Mouse (Mus musculus) kidney, embryonic 14.5 days (tissue): ENCODE measurements at regions not wholly inside any gene's neighbourhood (a gene's known extent, or its start where the extent isn't known, plus 50 kb on each side); places are given as distances from the start of the nearest gene placed in this dataset.
A peak's percentile ranks its signal among the peaks of the same experiment; 100 is the strongest.

Source experiments
- ATAC-seq: fragments of 200-750 bp; cut with Nextera tagmentation; 2 replicates; pipeline ENCODE4 v1.8.0; 2017; ENCODE audit warnings: moderate number of reproducible peaks, mild to moderate bottlenecking, moderate TSS enrichment, moderate library complexity; ENCODE audit not compliant: low FRiP score, low TSS enrichment
- H3K27ac ChIP-seq: fragments of 300-500 bp; sonication (generic); 2 replicates; pipeline ENCODE4 v1.5.1; 2014; ENCODE audit warnings: low read depth, mild to moderate bottlenecking, low read length, moderate library complexity, mixed read lengths
- H3K27me3 ChIP-seq: fragments of 300-500 bp; sonication (generic); 2 replicates; pipeline ENCODE4 v1.6.1; 2014; ENCODE audit warnings: mild to moderate bottlenecking, low read length; ENCODE audit not compliant: control insufficient read depth, insufficient read depth
- H3K36me3 ChIP-seq: fragments of 300-500 bp; sonication (generic); 2 replicates; pipeline ENCODE4 v1.6.1; 2014; ENCODE audit warnings: low read length, mixed read lengths; ENCODE audit not compliant: control insufficient read depth, insufficient read depth
- H3K4me1 ChIP-seq: fragments of 300-500 bp; sonication (generic); 2 replicates; pipeline ENCODE4 v1.6.1; 2014; ENCODE audit warnings: low read length, mixed read lengths; ENCODE audit not compliant: control insufficient read depth, insufficient read depth
- H3K4me2 ChIP-seq: fragments of 300-500 bp; sonication (generic); replicated peaks from 2 replicates; pipeline ENCODE4 v1.6.1; 2014; ENCODE audit warnings: low read depth, mild to moderate bottlenecking, low read length
- H3K4me3 ChIP-seq: fragments of 300-500 bp; sonication (generic); 2 replicates; pipeline ENCODE4 v1.5.1; 2014; ENCODE audit warnings: mild to moderate bottlenecking, low read length
- H3K9ac ChIP-seq: fragments of 300-500 bp; sonication (generic); 2 replicates; pipeline ENCODE4 v1.6.1; 2014; ENCODE audit warnings: low read depth, mild to moderate bottlenecking, low read length, moderate library complexity
- H3K9me3 ChIP-seq: fragments of 300-500 bp; sonication (generic); 2 replicates; pipeline ENCODE4 v1.6.1; 2016; ENCODE audit warnings: low read length; ENCODE audit not compliant: control insufficient read depth
- WGBS: fragments of 180-500 bp; shearing (Covaris S2); extraction: QIAGEN DNeasy Blood & Tissue Kit; methylation state at CpG from one replicate; pipeline ENCODE4 v1.1.7; 2014; 5-methylcytosine and 5-hydroxymethylcytosine counted together

DNA sequence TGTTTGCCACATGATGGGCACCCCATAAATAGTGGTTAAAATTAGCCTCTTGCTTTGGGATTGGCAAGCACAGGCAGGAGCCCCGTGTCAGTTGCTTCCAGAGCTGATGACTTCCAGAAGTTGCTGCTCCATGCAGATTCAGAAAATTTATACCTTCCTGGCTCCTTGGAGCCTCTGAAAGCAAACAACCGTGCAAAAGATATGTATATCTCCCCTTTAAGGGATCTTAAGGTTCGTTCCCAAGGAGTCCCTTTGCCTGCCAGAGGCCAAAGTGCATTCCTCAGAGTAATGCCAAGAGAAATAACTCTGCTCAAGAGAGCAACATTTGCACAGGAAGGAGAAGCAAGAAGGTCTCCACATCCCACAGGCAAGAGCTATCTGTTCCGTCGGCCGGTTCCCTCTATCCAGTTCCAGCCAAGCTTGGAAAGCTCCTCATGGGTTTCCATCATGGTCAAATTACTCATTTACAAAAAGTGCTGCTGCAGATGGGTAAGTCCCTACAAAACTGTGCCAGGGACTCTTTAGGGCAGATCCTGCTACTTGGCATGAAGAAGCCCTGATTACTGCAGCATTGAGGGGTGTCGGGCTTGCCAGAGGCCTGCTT is 608.4 kb upstream of the Cdh5 start:
- H3K4me3 ChIP-seq = no peak overlapping the region
- ATAC-seq = peak; percentile 72
- 28% methylated on average over 7 of the region's 7 CpGs for WGBS
- no peaks in the 10 kb centered on the region for H3K27me3 ChIP-seq
- H3K9me3 ChIP-seq = no peaks in the 10 kb centered on the region
- H3K27ac ChIP-seq = peak overlapping the region; percentile 52; the same call in 1 of the 2 replicates
- no peak overlapping the region for H3K4me2 ChIP-seq
- no peak overlapping the region for H3K9ac ChIP-seq
- peaks cover 17% of the 10 kb centered on the region; the same call in 1 of the 2 replicates for H3K4me1 ChIP-seq
- no peaks in the 10 kb centered on the region for H3K36me3 ChIP-seq

DNA sequence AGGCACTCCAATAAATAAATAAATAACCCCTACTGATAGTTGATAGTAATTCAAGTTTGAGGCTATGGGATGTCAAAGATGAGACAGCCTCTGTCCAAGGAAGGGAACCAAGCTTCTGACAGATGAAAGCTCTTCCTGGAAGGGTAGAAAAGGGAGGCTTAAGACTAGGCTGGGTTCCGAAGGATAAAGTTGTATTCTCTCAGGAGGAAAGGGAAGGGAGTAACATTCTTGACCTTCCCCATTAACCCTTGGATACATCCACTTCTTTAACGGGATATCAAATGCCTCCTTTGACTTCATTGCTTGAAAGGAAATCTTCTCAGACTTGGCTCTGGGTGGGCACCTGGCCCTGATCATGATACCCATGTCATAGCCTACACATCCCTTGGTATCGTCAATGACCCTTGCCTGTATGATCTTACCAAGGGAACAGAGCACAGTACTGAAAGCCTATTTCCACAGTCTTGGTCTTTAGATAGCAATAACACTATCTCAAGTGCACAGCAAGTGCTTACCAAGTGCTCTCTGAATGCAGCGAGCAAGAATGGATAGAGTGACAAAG is 607.4 kb upstream of the Cdh5 start:
- H3K9me3 ChIP-seq = no peaks in the 10 kb centered on the region
- ATAC-seq = peak; percentile 67; the same call in 1 of the 2 replicates
- H3K36me3 ChIP-seq = no peaks in the 10 kb centered on the region
- no peak overlapping the region for H3K9ac ChIP-seq
- H3K27ac ChIP-seq = peak overlapping the region; percentile 31; the same call in 1 of the 2 replicates
- H3K27me3 ChIP-seq = no peaks in the 10 kb centered on the region
- H3K4me3 ChIP-seq = no peak overlapping the region
- peaks cover 17% of the 10 kb centered on the region; the same call in 1 of the 2 replicates for H3K4me1 ChIP-seq
- no peak overlapping the region for H3K4me2 ChIP-seq
- 50% methylated on average over 4 of the region's 4 CpGs for WGBS

DNA sequence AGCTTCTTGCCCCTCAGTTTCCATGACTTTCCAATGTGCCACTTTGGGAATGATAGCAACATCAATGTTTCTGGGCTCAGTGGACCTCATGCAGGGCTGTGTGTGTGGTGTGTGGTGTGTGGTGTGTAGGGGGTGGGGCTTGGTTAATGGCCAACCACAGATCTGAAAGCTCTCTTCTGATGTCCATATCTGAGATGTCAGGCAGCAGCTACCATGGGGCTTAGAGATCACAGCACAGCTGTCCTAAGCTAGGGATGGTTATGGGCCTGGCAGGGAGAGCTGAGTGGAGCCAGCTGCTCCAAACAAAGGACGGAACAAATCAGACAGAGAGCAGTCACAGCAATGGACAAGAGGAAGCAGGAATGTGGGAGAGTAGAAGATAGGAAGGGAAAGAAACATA is 606.8 kb upstream of the Cdh5 start:
- no peak overlapping the region for H3K4me3 ChIP-seq
- no peak overlapping the region for H3K9ac ChIP-seq
- peak; percentile 56 for ATAC-seq
- no peak overlapping the region for H3K4me2 ChIP-seq
- H3K36me3 ChIP-seq = no peaks in the 10 kb centered on the region
- no peaks in the 10 kb centered on the region for H3K27me3 ChIP-seq
- H3K9me3 ChIP-seq = no peaks in the 10 kb centered on the region
- 31% methylated on average over 1 of the region's 1 CpGs for WGBS
- peaks cover 17% of the 10 kb centered on the region; the same call in 1 of the 2 replicates for H3K4me1 ChIP-seq
- no peak overlapping the region for H3K27ac ChIP-seq

DNA sequence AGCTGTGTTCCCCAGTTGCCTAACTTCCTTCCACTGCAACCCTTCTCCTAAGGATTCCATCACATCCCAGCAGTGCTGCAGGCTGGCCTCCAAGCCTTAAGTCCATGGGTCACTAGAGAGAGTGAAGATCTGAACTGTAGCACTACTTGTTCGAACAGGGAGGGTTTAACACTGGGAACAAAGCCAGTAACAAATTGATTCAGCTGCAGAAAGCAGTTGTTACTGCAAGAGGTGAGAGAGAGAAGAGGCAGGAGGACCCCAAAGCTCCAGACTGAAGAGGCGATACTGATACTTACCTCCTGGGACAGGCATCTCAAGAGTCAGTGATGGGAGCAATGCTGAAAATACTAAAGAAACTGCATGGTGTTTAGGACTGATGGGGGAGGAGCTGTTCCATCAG is 600.1 kb upstream of the Cdh5 start:
- ATAC-seq = no peak
- no peaks in the 10 kb centered on the region for H3K36me3 ChIP-seq
- no peak overlapping the region for H3K27ac ChIP-seq
- H3K9ac ChIP-seq = no peak overlapping the region
- no peak overlapping the region for H3K4me2 ChIP-seq
- no peak overlapping the region for H3K4me3 ChIP-seq
- H3K27me3 ChIP-seq = no peaks in the 10 kb centered on the region
- no peaks in the 10 kb centered on the region for H3K4me1 ChIP-seq
- H3K9me3 ChIP-seq = no peaks in the 10 kb centered on the region
- WGBS = 62% methylated on average over 2 of the region's 2 CpGs

DNA sequence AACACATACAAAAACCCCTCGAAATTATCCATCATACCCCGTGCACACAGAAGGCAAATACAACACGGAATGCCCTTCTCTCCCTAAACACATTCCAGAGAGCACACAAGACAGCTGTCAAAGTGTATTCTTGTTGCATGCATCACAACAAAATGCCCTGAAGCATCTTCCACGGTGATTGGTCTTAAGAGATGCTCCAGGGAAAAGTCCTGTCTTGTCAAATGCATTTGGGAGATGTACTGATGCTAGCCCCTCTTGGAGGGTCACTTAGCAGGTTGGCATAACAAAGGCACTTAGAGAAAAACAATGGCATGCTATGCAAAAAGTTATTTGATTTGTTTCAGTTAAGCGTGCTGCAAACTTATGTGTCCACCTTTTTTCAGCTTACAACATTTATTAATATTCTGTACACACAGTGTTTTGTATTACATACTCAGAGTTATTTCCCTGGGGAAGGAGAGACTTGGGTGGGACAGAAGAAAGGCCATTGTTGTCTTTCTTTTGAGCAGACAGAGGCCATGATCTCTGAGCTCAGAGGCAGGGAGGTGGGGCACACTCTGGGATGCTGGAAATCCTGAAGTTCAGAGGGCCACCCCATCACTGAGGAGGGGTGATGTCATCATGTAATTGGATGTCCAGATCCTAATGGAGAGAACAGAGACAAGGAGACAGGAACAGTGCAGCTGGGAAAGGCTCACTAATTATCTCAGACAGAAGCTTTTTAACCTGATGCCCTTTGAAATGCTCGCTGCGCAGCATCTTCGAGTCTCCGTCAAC is 598.2 kb upstream of the Cdh5 start:
- Histone ChIP-seq H3K9ac (no peak overlapping the region), H3K4me1 (no peaks in the 10 kb centered on the region), H3K4me3 (no peak overlapping the region), H3K27me3 (no peaks in the 10 kb centered on the region), H3K9me3 (no peaks in the 10 kb centered on the region), H3K27ac (no peak overlapping the region), H3K36me3 (no peaks in the 10 kb centered on the region), H3K4me2 (no peak overlapping the region)
- 83% methylated on average over 9 of the region's 9 CpGs for WGBS
- ATAC-seq = no peak

DNA sequence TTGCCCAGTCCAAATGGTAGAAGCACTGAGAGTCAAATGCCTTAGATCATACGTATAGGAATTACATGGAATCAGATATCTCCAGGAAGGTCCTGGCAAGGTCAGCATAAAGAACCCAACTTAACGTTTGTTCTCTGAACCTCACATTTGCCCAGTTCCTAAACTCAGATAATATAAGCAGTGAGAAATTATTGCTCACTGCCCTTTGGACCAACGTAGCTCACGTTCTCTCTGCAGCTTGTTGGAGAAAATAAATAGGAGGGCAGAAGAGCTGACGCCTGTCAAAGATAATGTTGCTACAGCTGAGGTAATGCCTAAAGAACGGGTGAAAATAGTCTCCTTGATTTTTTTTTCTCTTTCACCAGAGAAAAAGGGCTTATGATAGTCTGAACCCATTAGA is 595.1 kb upstream of the Cdh5 start:
- 30% methylated on average over 6 of the region's 6 CpGs for WGBS
- H3K27ac ChIP-seq = no peak overlapping the region; the same call in 1 of the 2 replicates
- no peaks in the 10 kb centered on the region for H3K4me1 ChIP-seq

DNA sequence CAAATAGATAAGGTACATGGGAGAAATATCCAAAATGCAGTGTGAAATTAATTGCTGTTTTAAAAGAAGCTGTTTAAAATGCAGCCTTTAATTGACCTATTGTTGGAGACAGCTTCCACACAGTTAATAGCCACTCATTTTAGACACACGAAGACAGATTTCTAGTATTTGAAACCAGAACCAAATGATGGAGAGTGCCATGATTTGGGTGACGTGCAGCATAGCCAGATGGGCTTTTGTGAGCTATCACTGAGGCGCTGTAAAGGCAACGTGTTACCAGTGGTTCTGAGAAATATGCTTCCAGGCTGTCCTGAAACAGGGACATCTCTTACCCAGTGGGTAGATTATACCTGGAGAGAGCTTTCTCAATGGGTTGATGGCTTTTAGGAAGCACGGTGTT is 594.4 kb upstream of the Cdh5 start:
- H3K4me2 ChIP-seq = no peak overlapping the region
- H3K27me3 ChIP-seq = no peaks in the 10 kb centered on the region
- no peaks in the 10 kb centered on the region for H3K36me3 ChIP-seq
- H3K4me1 ChIP-seq = no peaks in the 10 kb centered on the region
- no peak overlapping the region for H3K9ac ChIP-seq
- no peak for ATAC-seq
- no peak overlapping the region for H3K27ac ChIP-seq
- H3K9me3 ChIP-seq = no peaks in the 10 kb centered on the region
- WGBS = 79% methylated on average over 5 of the region's 5 CpGs
- no peak overlapping the region for H3K4me3 ChIP-seq

More for the DNA sequence above, 595.1 kb upstream of the Cdh5 start:
- no peaks in the 10 kb centered on the region for H3K36me3 ChIP-seq
- H3K4me3 ChIP-seq = no peak overlapping the region
- no peak for ATAC-seq
- no peak overlapping the region for H3K9ac ChIP-seq
- no peak overlapping the region for H3K4me2 ChIP-seq
- H3K9me3 ChIP-seq = no peaks in the 10 kb centered on the region
- no peaks in the 10 kb centered on the region for H3K27me3 ChIP-seq

DNA sequence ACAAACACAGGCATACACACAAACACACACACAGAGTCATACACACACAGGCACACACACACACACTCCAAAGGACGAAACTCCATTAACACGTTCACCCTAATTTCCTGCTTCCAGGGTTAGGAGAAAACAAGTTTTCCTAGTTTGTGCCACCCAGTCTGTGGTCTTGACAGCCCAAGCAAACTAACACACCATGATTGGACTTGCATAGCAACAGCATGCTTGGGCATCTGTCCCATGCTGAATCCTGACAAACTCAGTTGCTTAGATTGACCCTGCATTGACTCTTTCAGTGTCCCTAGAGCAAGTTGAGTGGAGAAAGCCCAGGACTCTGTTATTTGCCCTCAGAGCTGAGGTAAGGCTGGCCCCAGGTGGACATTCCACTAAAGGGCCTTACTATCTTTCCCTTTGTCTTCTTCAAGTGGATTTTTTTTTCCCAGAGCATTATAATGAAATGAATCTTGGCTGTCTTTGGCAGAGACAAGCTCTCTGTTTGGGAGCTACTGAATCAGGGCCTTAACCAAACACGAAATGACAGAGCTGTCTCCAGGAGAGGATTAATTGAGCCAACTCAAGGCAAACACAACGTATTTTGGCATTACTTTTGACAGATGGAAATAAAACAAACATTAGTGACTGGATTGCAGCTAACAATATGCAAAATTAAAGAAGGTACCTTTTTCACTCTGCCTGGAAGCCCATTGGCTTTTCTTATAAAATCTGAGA is 581.1 kb upstream of the Cdh5 start:
- Histone ChIP-seq H3K27ac (no peak overlapping the region), H3K9me3 (no peaks in the 10 kb centered on the region), H3K27me3 (no peaks in the 10 kb centered on the region), H3K4me3 (no peak overlapping the region), H3K36me3 (no peaks in the 10 kb centered on the region), H3K4me2 (no peak overlapping the region), H3K4me1 (no peaks in the 10 kb centered on the region), H3K9ac (no peak overlapping the region)
- no peak for ATAC-seq
- WGBS = 63% methylated on average over 4 of the region's 4 CpGs
